Mouse (Mus musculus) megakaryocyte, embryonic 14.5 days (primary cell): ENCODE results near the gene Rpn2.

ENCODE experiments used
- FLI1 ChIP-seq: IDR thresholded peaks from 2 replicates; pipeline ENCODE4 v1.6.1; 2012; ENCODE audit warnings: low read length, inconsistent platforms, mixed read lengths
- GATA1 ChIP-seq: IDR thresholded peaks from 3 replicates; pipeline ENCODE4 v1.6.1; 2012; ENCODE audit warnings: mixed read lengths, low read length, inconsistent platforms, borderline replicate concordance

- TF ChIP-seq GATA1 (no peak), FLI1 (no peak)
These were observed 43.4 kb downstream of the Rpn2 start for GRCm38 (mm10) chr2:157322029-157322766.
